Mouse (Mus musculus) gastrocnemius, postnatal 25 days (tissue): ENCODE results near the gene 1700088E04Rik. TPM values are rescaled to one million over a fixed set of nuclear protein-coding genes. Genes with fewer than 3 reads are reported as not detected.

Source experiments
- DNase-seq: peaks from one replicate; pipeline ENCODE4 v3.0.0; 2022
- long read RNA-seq, 2 experiments: library from polyadenylated mRNA; stranded (forward); transcript quantifications; one replicate each; pipeline ENCODE4 v2.0.0; 2021
- total RNA-seq, 2 experiments: library from RNA; stranded (reverse); gene quantifications; 1 replicate in 1 of 2; 2 replicates in 1 of 2; pipeline ENCODE4 v1.2.3; 2021

Gene 1700088E04Rik
- 1 to 10 TPM in 1 of 2 experiments, under 1 TPM in 1; 0.56 to 1.6 TPM for total RNA-seq
- long read RNA-seq, experiment 1, partial matches to known transcripts: 0 of 4 reads
- long read RNA-seq, experiment 1, other reads (novel, unspliced or antisense): 0 of 4 reads
- long read RNA-seq, experiment 2: 0 reads

- peak; percentile 88 for DNase-seq
These were observed at the start of gene 1700088E04Rik, which contains the start of gene Polr2f for GRCm38 (mm10) chr15:79140866-79141565. TSS of gene 1700088E04Rik (minus strand) at chr15:79141253. TSS of gene Polr2f (plus strand) at chr15:79141009.

- DNase-seq: no peak
These were observed 46.8 kb upstream of the 1700088E04Rik start for GRCm38 (mm10) chr15:79187819-79188218.

- no peak for DNase-seq
These were observed 44.2 kb upstream of the 1700088E04Rik start for GRCm38 (mm10) chr15:79185213-79185612.

GRCm38 (mm10) chr15:79176905-79177304 lies 35.9 kb upstream of the 1700088E04Rik start:
- DNase-seq: no peak

GRCm38 (mm10) chr15:79166712-79167111 lies 25.7 kb upstream of the 1700088E04Rik start:
- DNase-seq: peak; percentile 4

- DNase-seq: no peak
These were observed 24.1 kb upstream of the 1700088E04Rik start, which contains the start of gene Sox10 for GRCm38 (mm10) chr15:79165140-79165539. TSS of gene Sox10 (minus strand) at chr15:79165240.

GRCm38 (mm10) chr15:79164251-79164650 lies 23.2 kb upstream of the 1700088E04Rik start:
- no peak for DNase-seq

GRCm38 (mm10) chr15:79162822-79163221 lies 21.8 kb upstream of the 1700088E04Rik start:
- no peak for DNase-seq

GRCm38 (mm10) chr15:79162301-79162700 lies 21.2 kb upstream of the 1700088E04Rik start:
- no peak for DNase-seq

GRCm38 (mm10) chr15:79155572-79155971 lies 14.5 kb upstream of the 1700088E04Rik start:
- no peak for DNase-seq

- DNase-seq: no peak
These were observed 11.7 kb upstream of the 1700088E04Rik start for GRCm38 (mm10) chr15:79152709-79153108.

- DNase-seq: no peak
These were observed 10.8 kb upstream of the 1700088E04Rik start for GRCm38 (mm10) chr15:79151881-79152280.

- DNase-seq: peak; percentile 59
These were observed 7.5 kb upstream of the 1700088E04Rik start for GRCm38 (mm10) chr15:79148533-79148932.

GRCm38 (mm10) chr15:79145522-79145921 lies 4.5 kb upstream of the 1700088E04Rik start:
- no peak for DNase-seq

GRCm38 (mm10) chr15:79144021-79144420 lies 3.0 kb upstream of the 1700088E04Rik start:
- no peak for DNase-seq

GRCm38 (mm10) chr15:79143316-79143715 lies 2.3 kb upstream of the 1700088E04Rik start:
- no peak for DNase-seq

GRCm38 (mm10) chr15:79141566-79141917 lies 489 bp upstream of the 1700088E04Rik start:
- DNase-seq: no peak

GRCm38 (mm10) chr15:79139640-79140039 lies 1.4 kb downstream of the 1700088E04Rik start:
- DNase-seq: no peak

- DNase-seq: no peak
These were observed 5.1 kb downstream of the 1700088E04Rik start for GRCm38 (mm10) chr15:79135783-79136575.

- no peak for DNase-seq
These were observed 5.7 kb downstream of the 1700088E04Rik start for GRCm38 (mm10) chr15:79135332-79135731.

- no peak for DNase-seq
These were observed 6.4 kb downstream of the 1700088E04Rik start for GRCm38 (mm10) chr15:79134496-79135270.

GRCm38 (mm10) chr15:79133191-79133661 lies 7.8 kb downstream of the 1700088E04Rik start:
- DNase-seq: peak; percentile 61
